Comparison of ENCODE assay signal across 15 mouse cellular contexts in genomic region chr4:91083950-91084349, GRCm38 (mm10).
A peak's percentile ranks its signal among the peaks of the same experiment; 100 is the strongest.
DNase-seq lines count a peak whose midpoint lies in the region; ATAC-seq and TF ChIP-seq lines count a peak whose summit lies in the region.
"Had no signal": no experiment of that assay in that cellular context is flagged by ENCODE, and none has a peak within 500 bp of the region (broad histone marks: within the 10 kb centered on the region; RNA-seq: fewer than 3 reads in every experiment).

No protein-coding gene starts in this region.

- ATAC-seq in embryonic facial prominence, embryonic 11.5 days (replicated peaks; ENCODE audit: insufficient number of reproducible peaks, low FRiP score, low TSS enrichment, low read depth) = no peak
- no peak for ATAC-seq in kidney, postnatal 0 days (replicated peaks; ENCODE audit: low FRiP score, low read depth)
- peak; percentile 39; the same call in 1 of the 2 replicates for ATAC-seq in neural tube, embryonic 14.5 days (ENCODE audit: low read depth)
- no peak for ATAC-seq in stomach, postnatal 0 days (ENCODE audit: low FRiP score, low TSS enrichment)

- peak; percentile 51; the same call in 1 of the 2 replicates for TF ChIP-seq CTCF in kidney, postnatal 0 days (IDR thresholded peaks at IDR 0.05; ENCODE audit: low read depth)
- TF ChIP-seq CTCF in stomach, postnatal 0 days (IDR thresholded peaks at IDR 0.05; ENCODE audit: low read depth) = peak; percentile 55

- H3K4me3 ChIP-seq in embryonic facial prominence, embryonic 11.5 days (ENCODE audit: low read depth, low read length) = no peak overlapping the region
- H3K4me3 ChIP-seq in embryonic facial prominence, embryonic 10.5 days = no peak overlapping the region
- no peak overlapping the region for H3K4me3 ChIP-seq in kidney, postnatal 0 days (replicated peaks; ENCODE audit: low read depth, low read length)
- H3K4me3 ChIP-seq in neural tube, embryonic 14.5 days (ENCODE audit: low read depth, low read length) = no peak overlapping the region
- H3K4me3 ChIP-seq in stomach, postnatal 0 days (ENCODE audit: low read depth, low read length) = no peak overlapping the region
- H3K4me3 ChIP-seq: hindbrain, embryonic 13.5 days; neural tube, embryonic 13.5 days had no signal

- peak; percentile 38 for DNase-seq in embryonic facial prominence, embryonic 11.5 days (ENCODE audit: low spot score)
- DNase-seq in embryonic facial prominence, embryonic 10.5 days (ENCODE audit: low spot score) = no peak
- DNase-seq in kidney, postnatal 0 days (ENCODE audit: low spot score) = no peak
- DNase-seq in kidney, adult 8-10 months = no peak
- no peak for DNase-seq in neural tube, embryonic 10.5 days (ENCODE audit: extremely low spot score, low spot score)
- DNase-seq in stomach, postnatal 0 days (ENCODE audit: low spot score) = no peak
- DNase-seq in thymus, adult 18-20 months = no peak
- DNase-seq: cerebellum, adult 8-10 months; kidney, postnatal 25 days; lung, adult 2 months; right cerebral cortex, postnatal 25 days; thymus, postnatal 36 days had no signal

- no peaks in the 10 kb centered on the region for H3K9me3 ChIP-seq in embryonic facial prominence, embryonic 11.5 days (replicated peaks; ENCODE audit: control insufficient read depth, low read length)
- no peaks in the 10 kb centered on the region for H3K9me3 ChIP-seq in embryonic facial prominence, embryonic 10.5 days
- no peaks in the 10 kb centered on the region for H3K9me3 ChIP-seq in kidney, postnatal 0 days (replicated peaks; ENCODE audit: low read length)
- H3K9me3 ChIP-seq in neural tube, embryonic 14.5 days (ENCODE audit: control insufficient read depth, low read length) = no peaks in the 10 kb centered on the region
- H3K9me3 ChIP-seq in stomach, postnatal 0 days (ENCODE audit: control insufficient read depth, low read length) = no peaks in the 10 kb centered on the region
- H3K9me3 ChIP-seq: hindbrain, embryonic 13.5 days; neural tube, embryonic 13.5 days had no signal

- no peak overlapping the region for H3K4me2 ChIP-seq in embryonic facial prominence, embryonic 11.5 days (ENCODE audit: low read depth, low read length)
- H3K4me2 ChIP-seq in kidney, postnatal 0 days (ENCODE audit: low read length) = no peak overlapping the region
- H3K4me2 ChIP-seq in neural tube, embryonic 14.5 days (ENCODE audit: low read depth, low read length) = no peak overlapping the region
- H3K4me2 ChIP-seq in stomach, postnatal 0 days (replicated peaks; ENCODE audit: low read depth) = no peak overlapping the region
- H3K4me2 ChIP-seq: hindbrain, embryonic 13.5 days; neural tube, embryonic 13.5 days had no signal

- H3K36me3 ChIP-seq in embryonic facial prominence, embryonic 11.5 days (replicated peaks; ENCODE audit: control insufficient read depth, insufficient read depth, low read depth, low read length) = no peaks in the 10 kb centered on the region
- H3K36me3 ChIP-seq in embryonic facial prominence, embryonic 10.5 days (replicated peaks) = no peaks in the 10 kb centered on the region
- no peaks in the 10 kb centered on the region for H3K36me3 ChIP-seq in kidney, postnatal 0 days (ENCODE audit: insufficient read depth, low read length)
- no peaks in the 10 kb centered on the region for H3K36me3 ChIP-seq in neural tube, embryonic 14.5 days (ENCODE audit: control insufficient read depth, insufficient read depth, low read length)
- H3K36me3 ChIP-seq in stomach, postnatal 0 days (ENCODE audit: control insufficient read depth, insufficient read depth, low read length) = no peaks in the 10 kb centered on the region
- H3K36me3 ChIP-seq: hindbrain, embryonic 13.5 days; neural tube, embryonic 13.5 days had no signal

- H3K27me3 ChIP-seq in embryonic facial prominence, embryonic 11.5 days (ENCODE audit: control insufficient read depth, insufficient read depth, low read length) = no peaks in the 10 kb centered on the region
- H3K27me3 ChIP-seq in embryonic facial prominence, embryonic 10.5 days (replicated peaks; ENCODE audit: low read depth, poor library complexity, severe bottlenecking) = no peaks in the 10 kb centered on the region
- H3K27me3 ChIP-seq in kidney, postnatal 0 days (ENCODE audit: insufficient read depth, low read length) = no peaks in the 10 kb centered on the region
- H3K27me3 ChIP-seq in neural tube, embryonic 14.5 days (ENCODE audit: control insufficient read depth, insufficient read depth, low read length) = no peaks in the 10 kb centered on the region
- H3K27me3 ChIP-seq in stomach, postnatal 0 days (ENCODE audit: control insufficient read depth, insufficient read depth, low read length) = no peaks in the 10 kb centered on the region
- H3K27me3 ChIP-seq: hindbrain, embryonic 13.5 days; neural tube, embryonic 13.5 days had no signal

- H3K4me1 ChIP-seq in embryonic facial prominence, embryonic 11.5 days (ENCODE audit: control insufficient read depth, insufficient read depth, low read length) = no peaks in the 10 kb centered on the region
- peaks cover 11% of the 10 kb centered on the region for H3K4me1 ChIP-seq in embryonic facial prominence, embryonic 10.5 days
- H3K4me1 ChIP-seq in kidney, postnatal 0 days (replicated peaks; ENCODE audit: insufficient read depth, low read length) = no peaks in the 10 kb centered on the region
- no peaks in the 10 kb centered on the region for H3K4me1 ChIP-seq in neural tube, embryonic 14.5 days (ENCODE audit: control insufficient read depth, insufficient read depth, low read length)
- no peaks in the 10 kb centered on the region for H3K4me1 ChIP-seq in stomach, postnatal 0 days (replicated peaks; ENCODE audit: control insufficient read depth, insufficient read depth)

- no peak overlapping the region for H3K9ac ChIP-seq in embryonic facial prominence, embryonic 11.5 days (replicated peaks; ENCODE audit: low read length)
- no peak overlapping the region for H3K9ac ChIP-seq in kidney, postnatal 0 days (ENCODE audit: low read depth, low read length)
- no peak overlapping the region for H3K9ac ChIP-seq in neural tube, embryonic 14.5 days (replicated peaks; ENCODE audit: low read depth, low read length)
- H3K9ac ChIP-seq in stomach, postnatal 0 days (ENCODE audit: low read length) = no peak overlapping the region
- H3K9ac ChIP-seq: hindbrain, embryonic 13.5 days; neural tube, embryonic 13.5 days had no signal

- 60% methylated on average over 3 of the region's 3 CpGs for WGBS in embryonic facial prominence, embryonic 11.5 days
- 62% methylated on average over 3 of the region's 3 CpGs for WGBS in embryonic facial prominence, embryonic 10.5 days
- 63% methylated on average over 3 of the region's 3 CpGs for WGBS in kidney, postnatal 0 days
- 51% methylated on average over 3 of the region's 3 CpGs for WGBS in neural tube, embryonic 14.5 days
- WGBS in stomach, postnatal 0 days = 53% methylated on average over 3 of the region's 3 CpGs

- TF ChIP-seq EP300 in stomach, postnatal 0 days (optimal IDR thresholded peaks at IDR 0.05) = no peak

- no peak overlapping the region for H3K27ac ChIP-seq in embryonic facial prominence, embryonic 11.5 days (replicated peaks; ENCODE audit: low read depth, low read length)
- no peak overlapping the region for H3K27ac ChIP-seq in embryonic facial prominence, embryonic 10.5 days (replicated peaks)
- H3K27ac ChIP-seq in kidney, postnatal 0 days = no peak overlapping the region
- no peak overlapping the region for H3K27ac ChIP-seq in neural tube, embryonic 14.5 days (ENCODE audit: low read depth, low read length)
- H3K27ac ChIP-seq in stomach, postnatal 0 days (replicated peaks) = no peak overlapping the region
- H3K27ac ChIP-seq: hindbrain, embryonic 13.5 days; neural tube, embryonic 13.5 days had no signal
